Mouse (Mus musculus) intestine, embryonic 16.5 days (tissue): ENCODE measurements around the gene Cd83. TPM values are rescaled to one million over a fixed set of nuclear protein-coding genes. Genes with fewer than 3 reads are reported as not detected.

Experiments used
- ATAC-seq: fragments of 200-750 bp; cut with Nextera tagmentation; 2 replicates; pipeline ENCODE4 v1.8.0; 2017; ENCODE audit warnings: moderate TSS enrichment, moderate library complexity
- H3K27ac ChIP-seq: fragments of 300-500 bp; sonication (generic); 2 replicates; pipeline ENCODE4 v1.5.1; 2014; ENCODE audit warnings: mild to moderate bottlenecking, low read length
- H3K27me3 ChIP-seq: fragments of 300-500 bp; sonication (generic); replicated peaks from 2 replicates; pipeline ENCODE4 v1.6.1; 2014; ENCODE audit warnings: low read length, control low read depth, mixed read lengths; ENCODE audit not compliant: control insufficient read depth, insufficient read depth
- H3K36me3 ChIP-seq: fragments of 300-500 bp; sonication (generic); 2 replicates; pipeline ENCODE4 v1.6.1; 2014; ENCODE audit warnings: low read length, control low read depth; ENCODE audit not compliant: control insufficient read depth, insufficient read depth
- H3K4me1 ChIP-seq: fragments of 300-500 bp; sonication (generic); 2 replicates; pipeline ENCODE4 v1.6.1; 2014; ENCODE audit warnings: low read length, control low read depth, mixed read lengths; ENCODE audit not compliant: control insufficient read depth, insufficient read depth
- H3K4me2 ChIP-seq: fragments of 300-500 bp; sonication (generic); 2 replicates; pipeline ENCODE4 v1.6.1; 2014; ENCODE audit warnings: low read depth, low read length, control low read depth
- H3K4me3 ChIP-seq: fragments of 300-500 bp; sonication (generic); 2 replicates; pipeline ENCODE4 v1.5.1; 2014; ENCODE audit warnings: mild to moderate bottlenecking, low read length
- H3K9ac ChIP-seq: fragments of 300-500 bp; sonication (generic); 2 replicates; pipeline ENCODE4 v1.6.1; 2014; ENCODE audit warnings: low read depth, low read length
- H3K9me3 ChIP-seq: fragments of 300-500 bp; sonication (generic); 2 replicates; pipeline ENCODE4 v1.6.1; 2016; ENCODE audit warnings: low read length, control low read depth; ENCODE audit not compliant: control insufficient read depth
- WGBS: fragments of 180-500 bp; shearing (Covaris S2); extraction: QIAGEN DNeasy Blood & Tissue Kit; methylation state at CpG from one replicate; pipeline ENCODE4 v1.1.7; 2014; 5-methylcytosine and 5-hydroxymethylcytosine counted together
- polyA plus RNA-seq: library from polyadenylated mRNA; unstranded; fragments of >200 nt; fragmentation: Nextera tagmentation; extraction: Ambion mirVana; gene quantifications from 2 replicates; pipeline ENCODE4 v1.2.1, GENCODE M21; 2015

The Cd83 gene
- polyA plus RNA-seq, 1 experiment from 2014 or later: 9.6 TPM

DNA sequence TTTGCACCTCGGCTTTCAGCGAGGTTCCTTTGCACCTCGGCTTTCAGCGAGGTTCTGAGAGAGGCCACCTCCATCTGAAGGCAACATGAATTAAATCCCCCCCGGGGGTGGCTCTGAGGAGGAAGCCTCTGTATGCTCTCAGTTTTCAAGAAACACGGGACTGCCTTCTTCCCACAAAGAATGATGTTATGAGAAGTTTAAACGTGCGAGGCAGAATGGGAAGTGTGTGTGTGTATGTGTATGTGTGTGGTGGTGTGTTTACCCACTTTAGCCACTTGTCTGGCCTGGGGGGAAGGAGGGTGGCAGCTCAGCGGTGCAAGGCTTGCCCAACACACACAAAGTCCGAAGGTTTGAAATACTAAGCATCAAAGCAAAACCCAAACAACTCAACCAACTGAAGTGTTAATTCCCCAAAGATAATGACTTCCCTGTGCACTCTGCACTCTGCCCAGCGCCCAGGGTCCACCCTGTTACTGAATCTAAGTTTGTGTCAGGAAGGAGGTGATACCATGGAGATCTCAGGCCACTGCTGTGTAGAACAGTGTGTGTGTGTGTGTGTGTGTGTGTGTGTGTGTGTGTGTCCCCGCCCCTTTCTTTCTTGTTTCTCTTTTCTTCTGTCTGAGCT, 1.7 kb downstream of the Cd83 start:
- peaks cover 25% of the 10 kb centered on the region for H3K4me1 ChIP-seq
- H3K27me3 ChIP-seq: peaks cover 5% of the 10 kb centered on the region; the same call in 1 of the 2 replicates
- H3K36me3 ChIP-seq: no peaks in the 10 kb centered on the region
- ATAC-seq: peak; percentile 80
- no peaks in the 10 kb centered on the region for H3K9me3 ChIP-seq
- WGBS: 26% methylated on average over 12 of the region's 12 CpGs
- H3K4me3 ChIP-seq: peak overlapping the region; percentile 65
- H3K27ac ChIP-seq: peak overlapping the region; percentile 33
- H3K9ac ChIP-seq: peak overlapping the region; percentile 81
- H3K4me2 ChIP-seq: peak overlapping the region; percentile 96; the same call in 1 of the 2 replicates

DNA sequence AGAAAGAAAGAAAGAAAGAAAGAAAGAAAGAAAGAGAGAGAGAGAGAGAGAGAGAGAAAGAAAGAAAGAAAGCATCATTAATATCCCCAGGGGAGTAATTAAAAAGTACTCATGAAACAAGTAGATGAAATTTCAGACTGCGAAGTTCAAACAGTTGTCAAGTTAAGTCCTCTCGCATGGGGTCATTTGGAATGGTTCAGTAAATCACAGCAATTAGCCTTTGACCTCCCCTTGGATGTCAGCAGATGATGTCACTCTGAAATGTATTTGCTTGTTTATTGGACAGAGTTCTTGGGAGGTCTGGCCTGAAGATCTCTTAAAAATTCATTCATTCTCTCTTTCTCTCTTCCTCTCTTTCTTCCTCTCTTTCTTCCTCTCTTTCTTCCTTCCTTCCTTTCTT, 2.7 kb downstream of the Cd83 start:
- Histone ChIP-seq H3K27ac (no peak overlapping the region), H3K27me3 (peaks cover 5% of the 10 kb centered on the region; the same call in 1 of the 2 replicates), H3K36me3 (no peaks in the 10 kb centered on the region), H3K4me3 (no peak overlapping the region), H3K4me2 (no peak overlapping the region), H3K9ac (no peak overlapping the region), H3K4me1 (peaks cover 25% of the 10 kb centered on the region), H3K9me3 (no peaks in the 10 kb centered on the region)
- no peak for ATAC-seq
- 47% methylated on average over 2 of the region's 2 CpGs for WGBS

DNA sequence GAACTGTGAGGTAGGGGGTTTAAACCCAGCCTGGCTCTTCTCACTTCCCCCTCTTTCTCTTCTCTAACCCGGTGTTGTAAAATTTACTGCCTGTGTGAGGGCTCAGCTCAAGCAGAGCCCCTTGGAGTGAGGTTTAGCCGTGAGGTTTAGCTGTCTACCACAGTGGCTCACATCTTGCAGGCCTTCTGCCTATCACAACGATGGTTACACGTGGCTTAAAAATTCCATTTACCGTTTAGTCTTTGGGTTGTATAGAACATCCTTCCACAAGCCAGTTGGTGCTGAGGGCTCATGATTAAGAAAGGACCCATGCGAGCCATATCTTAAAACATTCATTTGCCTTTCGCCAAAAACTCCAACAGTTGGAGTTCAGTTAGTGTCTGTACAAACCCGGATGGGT, 3.5 kb downstream of the Cd83 start:
- Histone ChIP-seq H3K4me3 (no peak overlapping the region), H3K9ac (no peak overlapping the region), H3K27me3 (peaks cover 5% of the 10 kb centered on the region; the same call in 1 of the 2 replicates), H3K4me1 (peaks cover 25% of the 10 kb centered on the region), H3K36me3 (no peaks in the 10 kb centered on the region), H3K9me3 (no peaks in the 10 kb centered on the region), H3K4me2 (no peak overlapping the region), H3K27ac (no peak overlapping the region)
- ATAC-seq: no peak
- WGBS: 67% methylated on average over 8 of the region's 8 CpGs

DNA sequence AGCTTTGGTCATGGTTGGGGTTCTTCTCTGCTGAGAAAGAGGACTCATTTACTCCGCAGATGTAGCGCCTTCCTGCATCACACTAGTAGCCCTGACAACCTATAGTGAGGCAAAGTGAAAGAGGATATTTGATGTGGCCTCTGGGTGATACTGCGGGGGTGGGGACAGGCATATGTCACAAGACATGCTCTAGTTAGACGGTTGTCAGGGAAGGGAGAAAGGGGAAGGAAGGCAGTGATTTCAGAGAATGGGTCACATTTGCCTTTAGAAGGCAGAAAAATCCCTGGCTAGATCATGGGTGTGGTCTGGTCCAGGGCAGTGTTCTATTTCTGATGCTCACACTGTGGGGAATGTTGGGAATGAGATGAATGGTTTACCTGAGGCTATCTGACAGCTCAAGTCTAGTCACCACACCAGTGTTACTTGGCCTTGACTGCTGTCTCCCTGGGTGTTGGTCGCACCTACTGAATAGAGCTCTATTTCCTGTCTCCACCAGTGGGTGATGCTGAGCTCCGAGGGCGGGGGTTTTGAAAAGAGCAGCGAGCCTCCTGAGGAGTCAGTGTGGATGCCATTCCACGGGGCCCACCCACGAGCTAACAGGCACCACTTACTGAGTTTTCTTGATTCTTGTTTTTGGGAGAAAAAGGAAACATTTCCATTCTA, 4.5 kb downstream of the Cd83 start:
- H3K4me3 ChIP-seq: no peak overlapping the region
- WGBS: 77% methylated on average over 10 of the region's 10 CpGs
- H3K27ac ChIP-seq: no peak overlapping the region
- H3K4me1 ChIP-seq: peaks cover 25% of the 10 kb centered on the region
- H3K27me3 ChIP-seq: peaks cover 5% of the 10 kb centered on the region; the same call in 1 of the 2 replicates
- H3K9me3 ChIP-seq: no peaks in the 10 kb centered on the region
- no peak overlapping the region for H3K4me2 ChIP-seq
- no peak for ATAC-seq
- no peaks in the 10 kb centered on the region for H3K36me3 ChIP-seq
- no peak overlapping the region for H3K9ac ChIP-seq

DNA sequence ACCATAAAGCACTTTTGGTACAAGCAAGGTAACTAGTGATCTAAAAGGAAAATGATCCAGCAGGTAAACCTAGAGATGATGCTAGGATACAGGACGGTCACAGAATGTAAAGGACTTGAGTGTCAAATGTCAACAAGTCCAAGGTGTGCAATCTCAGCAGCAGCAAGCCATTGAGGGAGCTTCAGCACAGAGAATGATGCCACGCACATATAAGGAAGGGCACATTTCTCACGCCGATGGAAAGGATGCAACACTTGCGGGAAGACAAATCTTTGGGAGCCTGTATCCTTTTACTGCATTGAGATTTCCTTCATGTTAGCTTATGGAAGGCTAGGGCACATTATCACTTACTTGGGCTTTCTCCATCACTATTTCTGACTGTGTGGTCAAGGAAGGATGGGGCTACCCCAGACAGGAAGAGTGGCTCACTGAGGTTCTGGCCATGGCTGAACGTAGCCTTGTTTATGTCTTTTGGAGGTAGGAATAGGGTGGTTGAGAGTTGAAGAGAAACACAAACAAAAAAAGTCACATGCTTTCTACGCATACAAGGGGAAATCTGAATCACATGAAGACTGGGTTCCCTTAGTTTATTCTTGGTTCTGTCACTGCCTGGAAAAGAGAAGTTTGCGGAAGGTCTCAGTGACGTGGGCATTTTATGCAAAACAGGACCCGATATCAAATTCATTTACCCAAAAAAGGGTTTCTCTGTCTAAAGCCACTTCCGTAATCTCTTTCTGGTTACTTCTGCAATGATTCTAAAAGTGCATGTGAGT, 5.8 kb downstream of the Cd83 start:
- no peak overlapping the region for H3K4me2 ChIP-seq
- H3K27me3 ChIP-seq: peaks cover 3% of the 10 kb centered on the region; the same call in 1 of the 2 replicates
- no peaks in the 10 kb centered on the region for H3K36me3 ChIP-seq
- ATAC-seq: no peak
- 93% methylated on average over 11 of the region's 11 CpGs for WGBS
- no peak overlapping the region for H3K4me3 ChIP-seq
- H3K4me1 ChIP-seq: peaks cover 12% of the 10 kb centered on the region
- H3K9me3 ChIP-seq: no peaks in the 10 kb centered on the region
- H3K27ac ChIP-seq: no peak overlapping the region
- no peak overlapping the region for H3K9ac ChIP-seq

DNA sequence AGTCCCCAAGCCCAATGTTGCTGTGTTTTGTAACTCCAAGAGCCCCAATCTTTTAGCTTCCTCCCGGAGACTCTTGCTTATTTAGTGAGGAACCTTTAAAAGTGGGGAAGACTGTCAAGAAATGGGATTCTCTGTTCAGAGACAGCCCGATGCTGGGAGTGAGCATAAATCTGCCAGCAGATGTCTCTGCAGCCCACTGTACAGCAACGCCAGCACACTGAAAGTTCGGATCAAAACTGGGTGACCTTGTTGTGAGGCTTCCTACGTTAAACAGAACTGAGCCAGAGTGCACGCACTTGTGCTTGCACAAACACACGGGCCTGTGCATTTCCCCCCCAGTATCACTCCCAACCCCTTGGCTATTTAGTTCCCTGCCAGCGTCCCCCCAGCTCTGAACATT, 10.8 kb downstream of the Cd83 start:
- WGBS: 38% methylated on average over 8 of the region's 8 CpGs
- H3K4me1 ChIP-seq: 0 out of 2 replicates have a peak, but pooled peaks cover 5% of the 10 kb centered on the region
- H3K4me2 ChIP-seq: no peak overlapping the region
- no peaks in the 10 kb centered on the region for H3K9me3 ChIP-seq
- no peak overlapping the region for H3K9ac ChIP-seq
- no peaks in the 10 kb centered on the region for H3K36me3 ChIP-seq
- H3K27me3 ChIP-seq: no peaks in the 10 kb centered on the region
- no peak overlapping the region for H3K27ac ChIP-seq
- H3K4me3 ChIP-seq: no peak overlapping the region
- ATAC-seq: peak; percentile 72; the same call in 1 of the 2 replicates

DNA sequence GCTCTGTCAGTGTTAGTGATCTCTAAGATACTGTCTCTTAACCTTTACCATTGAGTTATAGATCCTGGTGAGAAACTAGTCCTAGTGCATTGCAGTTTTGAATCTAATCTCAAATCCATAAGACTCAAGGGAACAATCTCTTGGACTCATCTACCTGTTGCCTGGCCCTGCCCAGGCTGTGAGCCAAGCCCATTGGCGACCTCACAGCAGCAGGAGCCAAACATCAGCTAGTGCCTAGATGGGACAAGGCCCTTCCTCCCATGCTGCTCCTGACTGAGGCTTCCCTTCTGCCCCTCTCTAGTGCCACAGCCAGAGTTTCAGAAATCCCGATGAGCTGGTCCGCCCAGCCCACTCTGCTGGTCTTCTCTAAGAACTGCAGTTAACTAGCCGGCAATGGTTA, 14.1 kb downstream of the Cd83 start:
- H3K36me3 ChIP-seq: no peaks in the 10 kb centered on the region
- H3K27me3 ChIP-seq: no peaks in the 10 kb centered on the region
- no peak overlapping the region for H3K4me2 ChIP-seq
- H3K9me3 ChIP-seq: no peaks in the 10 kb centered on the region
- H3K4me1 ChIP-seq: 0 out of 2 replicates have a peak, but pooled peaks cover 5% of the 10 kb centered on the region
- WGBS: 87% methylated on average over 4 of the region's 4 CpGs
- no peak overlapping the region for H3K4me3 ChIP-seq
- H3K27ac ChIP-seq: no peak overlapping the region
- ATAC-seq: no peak
- no peak overlapping the region for H3K9ac ChIP-seq

DNA sequence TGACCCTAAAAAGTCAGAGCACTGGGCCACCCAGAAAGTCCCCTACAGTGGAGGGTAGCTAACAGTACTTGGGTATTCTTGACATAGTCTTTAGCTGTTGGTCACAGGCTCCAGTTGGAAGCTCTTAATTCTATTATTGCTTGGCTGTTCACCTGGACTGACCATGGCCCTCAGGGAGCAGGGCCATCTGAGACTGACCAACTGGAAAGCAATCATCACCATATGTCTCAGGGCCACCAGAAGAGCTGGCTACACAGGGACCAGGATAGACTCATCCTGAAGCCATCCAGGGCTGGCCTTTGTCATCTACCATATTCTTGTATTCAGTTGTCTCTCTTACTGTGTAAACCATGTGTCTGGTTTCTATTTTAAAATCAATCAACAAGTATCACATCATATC, 15.6 kb downstream of the Cd83 start:
- H3K9ac ChIP-seq: no peak overlapping the region

DNA sequence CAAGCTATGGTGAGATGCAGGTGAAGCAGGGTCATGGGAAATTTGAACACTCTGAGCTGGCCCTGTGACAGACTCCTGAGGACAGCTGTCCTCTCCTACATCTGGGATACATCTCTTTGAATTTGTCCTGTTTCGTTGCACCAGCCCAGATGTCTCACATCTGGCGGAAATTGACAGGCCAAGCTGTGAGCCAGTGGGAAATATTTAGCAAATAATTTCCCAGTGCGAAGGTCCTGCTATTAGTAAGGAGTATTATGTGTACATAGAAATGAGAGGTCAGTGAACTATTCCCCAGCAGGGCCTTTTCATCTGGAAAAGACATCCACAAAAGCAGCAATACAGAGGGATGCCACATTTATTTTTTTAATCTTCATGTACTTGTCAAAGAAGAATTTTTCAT, 17.4 kb downstream of the Cd83 start:
- ATAC-seq: no peak

More for the DNA sequence above, 15.6 kb downstream of the Cd83 start:
- H3K4me2 ChIP-seq: no peak overlapping the region
- 0 out of 2 replicates have a peak, but pooled peaks cover 5% of the 10 kb centered on the region for H3K4me1 ChIP-seq
- no peaks in the 10 kb centered on the region for H3K27me3 ChIP-seq
- no peak for ATAC-seq
- H3K4me3 ChIP-seq: no peak overlapping the region
- H3K27ac ChIP-seq: no peak overlapping the region
- no peaks in the 10 kb centered on the region for H3K9me3 ChIP-seq
- no peaks in the 10 kb centered on the region for H3K36me3 ChIP-seq

More for the DNA sequence above, 17.4 kb downstream of the Cd83 start:
- 62% methylated on average over 3 of the region's 3 CpGs for WGBS
- Histone ChIP-seq H3K36me3 (no peaks in the 10 kb centered on the region), H3K4me2 (no peak overlapping the region), H3K27ac (no peak overlapping the region), H3K4me1 (0 out of 2 replicates have a peak, but pooled peaks cover 5% of the 10 kb centered on the region), H3K4me3 (no peak overlapping the region), H3K9me3 (no peaks in the 10 kb centered on the region), H3K27me3 (no peaks in the 10 kb centered on the region), H3K9ac (no peak overlapping the region)
